Mouse (Mus musculus): ENCODE data around the gene Gak. TPM values are rescaled to one million over a fixed set of nuclear protein-coding genes. Genes with fewer than 3 reads are reported as not detected.

The Gak gene
- polyA plus RNA-seq, 1 experiment from 2014 or later = 54.9 TPM

GRCm38 (mm10) chr5:108521016-108521415 is 108.5 kb downstream of the Gak start:
- no peaks in the 10 kb centered on the region for H3K9me3 ChIP-seq
- 74% methylated on average over 2 of the region's 2 CpGs for WGBS

GRCm38 (mm10) chr5:108520153-108520552 is 109.4 kb downstream of the Gak start:
- H3K9me3 ChIP-seq = no peaks in the 10 kb centered on the region
- no peak for ATAC-seq (replicated peaks)
- no peak overlapping the region for H3K9ac ChIP-seq
- peaks cover 19% of the 10 kb centered on the region; the same call in 1 of the 2 replicates for H3K36me3 ChIP-seq (replicated peaks)
- H3K27me3 ChIP-seq (replicated peaks) = no peaks in the 10 kb centered on the region
- no peak overlapping the region for H3K4me2 ChIP-seq
- H3K4me1 ChIP-seq = no peaks in the 10 kb centered on the region
- H3K4me3 ChIP-seq = no peak overlapping the region
- no peak overlapping the region for H3K27ac ChIP-seq
- 87% methylated on average over 7 of the region's 7 CpGs for WGBS

More at GRCm38 (mm10) chr5:108521016-108521415, 108.5 kb downstream of the Gak start:
- no peak overlapping the region for H3K9ac ChIP-seq
- H3K4me1 ChIP-seq = no peaks in the 10 kb centered on the region
- H3K4me3 ChIP-seq = no peak overlapping the region
- ATAC-seq (replicated peaks) = no peak
- no peaks in the 10 kb centered on the region for H3K27me3 ChIP-seq (replicated peaks)
- H3K4me2 ChIP-seq = no peak overlapping the region
- no peak overlapping the region for H3K27ac ChIP-seq
- peaks cover 25% of the 10 kb centered on the region for H3K36me3 ChIP-seq (replicated peaks)

Other genes starting within 250 kb of the Gak start
- 0.23 and 0.28 TPM in 2 replicates for gene Pde6b, start 241.4 kb downstream of the Gak start, polyA plus RNA-seq (2015; fragmentation: Nextera tagmentation; extraction: Ambion mirVana)
- gene Atp5k, start 195.3 kb downstream of the Gak start, polyA plus RNA-seq (2015; fragmentation: Nextera tagmentation; extraction: Ambion mirVana) = 358 and 373 TPM in 2 replicates
- gene Mfsd7a, start 180.9 kb downstream of the Gak start, polyA plus RNA-seq (2015; fragmentation: Nextera tagmentation; extraction: Ambion mirVana) = 0.06 and 0.10 TPM in 2 replicates
- 24.6 and 32.2 TPM in 2 replicates for gene Pcgf3, start 168.5 kb downstream of the Gak start, polyA plus RNA-seq (2015; fragmentation: Nextera tagmentation; extraction: Ambion mirVana)
- gene Cplx1, start 79.7 kb downstream of the Gak start, polyA plus RNA-seq (2015; fragmentation: Nextera tagmentation; extraction: Ambion mirVana) = 72.8 and 83.6 TPM in 2 replicates
- gene Tmem175, start within 50 bp of the Gak start, polyA plus RNA-seq (2015; fragmentation: Nextera tagmentation; extraction: Ambion mirVana) = 25.3 and 26.6 TPM in 2 replicates
- 12.1 and 15.9 TPM in 2 replicates for gene Idua, start 30.6 kb upstream of the Gak start, polyA plus RNA-seq (2015; fragmentation: Nextera tagmentation; extraction: Ambion mirVana)
- gene Dgkq, start 39.9 kb upstream of the Gak start, polyA plus RNA-seq (2015; fragmentation: Nextera tagmentation; extraction: Ambion mirVana) = 33.9 and 36.7 TPM in 2 replicates
- gene Slc26a1, start 45.8 kb upstream of the Gak start, polyA plus RNA-seq (2015; fragmentation: Nextera tagmentation; extraction: Ambion mirVana) = 4.0 and 4.1 TPM in 2 replicates
- 5.5 and 6.0 TPM in 2 replicates for gene Fgfrl1, start 62.6 kb upstream of the Gak start, polyA plus RNA-seq (2015; fragmentation: Nextera tagmentation; extraction: Ambion mirVana)
- gene Rnf212, start 145.2 kb upstream of the Gak start, polyA plus RNA-seq (2015; fragmentation: Nextera tagmentation; extraction: Ambion mirVana) = not detected in 2 replicates
- not detected in 2 replicates for gene Tmed11, start 165.6 kb upstream of the Gak start, polyA plus RNA-seq (2015; fragmentation: Nextera tagmentation; extraction: Ambion mirVana)
- not detected in 2 replicates for gene Vmn2r8, start 179.1 kb upstream of the Gak start, polyA plus RNA-seq (2015; fragmentation: Nextera tagmentation; extraction: Ambion mirVana)
- not detected in 2 replicates for gene Vmn2r9, start 222.8 kb upstream of the Gak start, polyA plus RNA-seq (2015; fragmentation: Nextera tagmentation; extraction: Ambion mirVana)

All from midbrain, embryonic 15.5 days (tissue).